Mouse (Mus musculus) small intestine, adult 2 months (tissue): Measurements from ENCODE around the gene Dock2. TPM values are rescaled to one million over a fixed set of nuclear protein-coding genes. Genes with fewer than 3 reads are reported as not detected.
A peak's percentile ranks its signal among the peaks of the same experiment; 100 is the strongest.

Source experiments
- H3K27ac ChIP-seq: fragments of 200-500 bp; 2 replicates; pipeline ENCODE4 v1.5.1; 2012; ENCODE audit warnings: low read depth, low read length, control low read depth, inconsistent platforms; ENCODE audit not compliant: insufficient read depth
- H3K27me3 ChIP-seq: fragments of 200-500 bp; 2 replicates; pipeline ENCODE4 v1.6.1; 2012; ENCODE audit warnings: mild to moderate bottlenecking, moderate library complexity, low read length, inconsistent platforms; ENCODE audit not compliant: control insufficient read depth, insufficient read depth
- H3K36me3 ChIP-seq: fragments of 200-500 bp; 2 replicates; pipeline ENCODE4 v1.6.1; 2012; ENCODE audit warnings: mild to moderate bottlenecking, low read length, control low read depth, inconsistent platforms; ENCODE audit not compliant: control insufficient read depth, insufficient read depth
- H3K4me1 ChIP-seq: fragments of 200-500 bp; 2 replicates; pipeline ENCODE4 v1.6.1; 2012; ENCODE audit warnings: low read length, inconsistent platforms, mixed read lengths; ENCODE audit not compliant: control insufficient read depth, insufficient read depth, insufficient read length
- H3K4me3 ChIP-seq: fragments of 200-500 bp; 2 replicates; pipeline ENCODE4 v1.5.1; 2012; ENCODE audit warnings: low read depth, mild to moderate bottlenecking, control low read depth, inconsistent platforms, low read length, moderate library complexity
- CTCF ChIP-seq: fragments of 200-500 bp; IDR thresholded peaks from 2 replicates; pipeline ENCODE4 v1.5.1; 2012; ENCODE audit warnings: low read depth, mild to moderate bottlenecking, control low read depth, inconsistent platforms, low read length, moderate library complexity, mixed read lengths; ENCODE audit not compliant: insufficient replicate concordance, insufficient read length; ENCODE audit errors: extremely low read depth
- POLR2A ChIP-seq: fragments of 200-500 bp; IDR thresholded peaks from 2 replicates; pipeline ENCODE4 v1.6.1; 2012; ENCODE audit warnings: low read depth, mild to moderate bottlenecking, control low read depth, inconsistent platforms, low read length, moderate library complexity
- WGBS: fragments of 180-500 bp; shearing (Covaris S2); methylation state at CpG from one replicate; pipeline ENCODE4 v1.1.7; 2018; 5-methylcytosine and 5-hydroxymethylcytosine counted together
- polyA plus RNA-seq: library from polyadenylated mRNA; depleted of rRNA; stranded (reverse); fragments of >200 nt; gene quantifications from 2 replicates; pipeline ENCODE4 v1.2.3, GENCODE M21; 2012

Dock2 gene
- polyA plus RNA-seq, 1 experiment: 2.5 TPM

DNA sequence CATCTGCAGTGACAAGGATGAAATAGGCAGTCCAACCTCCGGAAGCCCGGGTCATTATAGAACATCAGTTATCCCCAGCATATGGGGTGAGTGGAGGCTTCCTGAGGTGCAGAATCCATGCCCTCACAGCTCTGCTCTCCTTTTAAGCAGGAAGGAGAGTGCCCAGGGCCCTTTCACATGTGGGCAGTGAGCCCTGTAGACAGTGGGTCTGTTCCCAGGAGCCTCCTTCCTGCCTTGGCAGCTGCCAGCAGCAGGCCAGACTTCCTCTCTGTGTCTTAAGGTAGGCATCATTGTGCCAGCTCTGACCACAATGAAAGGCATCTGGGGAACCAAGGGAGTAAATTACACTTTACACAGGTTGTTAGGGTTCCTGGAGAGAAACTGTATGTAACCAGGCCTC, 14.3 kb downstream of the Dock2 start:
- Histone ChIP-seq H3K4me3 (no peak overlapping the region), H3K27me3 (no peaks in the 10 kb centered on the region), H3K4me1 (no peaks in the 10 kb centered on the region), H3K36me3 (no peaks in the 10 kb centered on the region), H3K27ac (no peak overlapping the region)
- WGBS: 83% methylated on average over 2 of the region's 2 CpGs
- TF ChIP-seq CTCF (no peak), POLR2A (no peak)

DNA sequence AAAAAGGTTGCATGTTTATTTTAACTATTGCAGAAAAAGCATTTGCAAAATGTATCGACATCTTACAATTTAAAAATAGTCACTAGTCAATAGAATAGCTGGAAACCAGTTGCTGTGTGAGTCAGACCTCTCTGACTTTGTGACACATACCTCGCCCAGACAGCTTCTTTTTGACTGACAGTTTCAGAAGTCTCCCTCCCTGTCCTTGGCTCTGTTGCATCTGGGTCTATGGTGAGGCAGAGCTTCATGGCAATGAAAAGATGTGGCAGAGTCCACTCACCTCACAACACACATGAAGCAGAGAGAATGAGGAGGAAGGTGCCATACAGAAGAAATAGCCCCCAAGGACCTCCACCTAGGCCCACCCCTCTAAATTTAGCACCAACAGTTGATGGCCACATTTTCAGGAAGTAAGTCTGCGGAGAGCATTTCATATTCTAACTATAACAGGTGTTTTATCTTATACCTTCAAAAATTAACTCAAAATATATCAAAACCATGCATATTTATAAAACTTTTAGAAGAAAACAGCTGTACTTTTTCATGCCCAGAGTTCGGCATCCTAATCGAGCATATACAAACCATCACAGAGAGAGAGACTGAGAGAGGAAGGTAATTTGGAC, 19.8 kb downstream of the Dock2 start:
- Histone ChIP-seq H3K27ac (no peak overlapping the region), H3K36me3 (no peaks in the 10 kb centered on the region), H3K4me1 (no peaks in the 10 kb centered on the region), H3K4me3 (no peak overlapping the region), H3K27me3 (no peaks in the 10 kb centered on the region)
- TF ChIP-seq CTCF: no peak
- TF ChIP-seq POLR2A: no peak
- WGBS: 67% methylated on average over 5 of the region's 5 CpGs

DNA sequence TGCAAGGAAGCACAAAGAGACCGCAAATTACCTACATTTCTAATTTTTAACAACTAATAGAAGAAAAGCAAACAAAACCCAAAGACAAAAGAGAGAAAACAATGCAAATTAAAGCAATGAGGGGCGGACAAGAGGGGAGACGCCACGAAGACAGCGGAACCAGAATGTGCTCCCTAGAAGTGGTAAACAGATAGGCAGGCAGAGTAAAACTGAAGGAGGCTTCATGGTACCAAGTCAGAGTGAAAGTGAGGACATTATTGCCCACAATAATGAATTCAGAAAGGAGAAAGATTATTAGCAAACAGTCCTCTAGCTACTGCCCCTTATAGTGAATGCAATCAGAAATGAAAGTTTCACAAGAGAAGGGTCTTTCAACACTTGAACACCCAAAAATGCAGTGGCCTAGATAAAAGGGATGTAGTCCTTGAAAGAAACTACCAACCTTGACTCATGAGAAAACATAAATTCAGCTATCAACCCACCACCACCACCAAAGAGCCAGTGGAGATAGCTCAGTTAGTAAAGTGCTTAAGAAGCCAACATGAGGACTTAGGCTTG, 21.0 kb downstream of the Dock2 start:
- H3K27me3 ChIP-seq: no peaks in the 10 kb centered on the region
- H3K4me1 ChIP-seq: no peaks in the 10 kb centered on the region
- 0 out of 2 replicates have a peak overlapping the region, but pooled peaks have one; percentile 5 for H3K27ac ChIP-seq
- 66% methylated on average over 5 of the region's 5 CpGs for WGBS
- H3K4me3 ChIP-seq: no peak overlapping the region
- TF ChIP-seq POLR2A (no peak), CTCF (no peak)
- no peaks in the 10 kb centered on the region for H3K36me3 ChIP-seq

DNA sequence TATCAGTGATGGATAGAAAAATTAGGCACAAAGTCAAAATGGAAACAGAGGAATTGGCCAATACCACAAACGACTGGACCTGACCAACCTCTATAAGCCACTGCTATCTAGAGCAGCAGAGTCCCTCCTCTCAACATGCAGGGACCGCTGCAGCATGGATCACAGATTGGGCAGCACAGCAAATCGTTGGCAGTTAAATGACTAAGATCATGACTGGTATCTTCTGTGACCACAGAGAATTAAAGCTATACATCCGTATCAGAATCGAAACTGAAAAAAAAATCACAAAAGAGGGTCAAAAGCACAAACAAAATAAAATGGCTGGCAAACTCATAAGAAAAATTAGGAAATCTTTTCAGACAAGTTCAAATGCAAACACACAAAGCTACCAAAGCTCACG, 21.6 kb downstream of the Dock2 start:
- Histone ChIP-seq H3K4me1 (no peaks in the 10 kb centered on the region), H3K27me3 (no peaks in the 10 kb centered on the region), H3K27ac (no peak overlapping the region), H3K36me3 (no peaks in the 10 kb centered on the region), H3K4me3 (no peak overlapping the region)
- TF ChIP-seq POLR2A: no peak
- TF ChIP-seq CTCF: no peak
- WGBS: 73% methylated on average over 6 of the region's 6 CpGs

DNA sequence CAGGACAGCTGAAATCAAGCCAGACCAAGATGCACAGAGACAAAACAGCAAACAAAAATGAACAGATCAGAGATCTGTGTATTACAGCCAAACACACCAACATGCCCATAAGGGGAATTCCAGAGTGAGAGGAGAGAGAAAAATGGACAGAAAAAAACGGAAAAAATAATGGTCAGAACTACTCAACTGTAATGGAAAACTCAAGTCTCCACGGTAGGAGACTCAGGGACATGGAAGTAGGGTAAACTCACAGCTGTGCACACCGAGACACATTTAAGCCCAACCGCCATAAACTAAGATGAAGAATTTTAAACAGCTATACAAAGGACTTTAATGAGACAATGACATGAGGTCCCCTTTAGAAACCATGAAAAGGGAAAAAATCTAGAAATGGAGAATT, 24.1 kb downstream of the Dock2 start:
- WGBS: 73% methylated on average over 4 of the region's 4 CpGs
- Histone ChIP-seq H3K36me3 (no peaks in the 10 kb centered on the region), H3K27ac (no peak overlapping the region), H3K27me3 (no peaks in the 10 kb centered on the region), H3K4me3 (no peak overlapping the region), H3K4me1 (no peaks in the 10 kb centered on the region)
- TF ChIP-seq CTCF: no peak
- no peak for TF ChIP-seq POLR2A

DNA sequence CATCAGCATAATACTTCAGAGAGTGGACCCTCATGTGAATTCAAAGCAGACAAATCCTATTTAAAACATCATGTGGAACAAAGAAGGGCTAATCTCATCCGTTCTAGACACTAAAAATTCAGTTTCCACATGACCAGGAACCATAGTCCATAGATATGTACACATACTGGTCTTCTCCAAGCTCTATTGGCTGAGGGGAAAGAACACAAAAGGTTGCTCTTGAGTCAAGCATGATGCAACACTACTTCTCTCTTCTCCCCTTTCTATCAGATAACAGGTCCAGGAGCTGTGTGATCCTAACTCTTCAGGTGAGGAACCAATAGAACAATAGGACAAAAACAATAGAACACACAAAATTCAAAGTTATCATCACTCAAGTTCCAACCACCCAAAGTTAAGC, 42.6 kb downstream of the Dock2 start:
- WGBS: 52% methylated on average over 1 of the region's 1 CpGs
- no peaks in the 10 kb centered on the region for H3K4me1 ChIP-seq
- no peaks in the 10 kb centered on the region for H3K27me3 ChIP-seq
- no peaks in the 10 kb centered on the region for H3K36me3 ChIP-seq
- no peak overlapping the region for H3K4me3 ChIP-seq
- no peak for TF ChIP-seq POLR2A
- TF ChIP-seq CTCF: no peak
- no peak overlapping the region for H3K27ac ChIP-seq

DNA sequence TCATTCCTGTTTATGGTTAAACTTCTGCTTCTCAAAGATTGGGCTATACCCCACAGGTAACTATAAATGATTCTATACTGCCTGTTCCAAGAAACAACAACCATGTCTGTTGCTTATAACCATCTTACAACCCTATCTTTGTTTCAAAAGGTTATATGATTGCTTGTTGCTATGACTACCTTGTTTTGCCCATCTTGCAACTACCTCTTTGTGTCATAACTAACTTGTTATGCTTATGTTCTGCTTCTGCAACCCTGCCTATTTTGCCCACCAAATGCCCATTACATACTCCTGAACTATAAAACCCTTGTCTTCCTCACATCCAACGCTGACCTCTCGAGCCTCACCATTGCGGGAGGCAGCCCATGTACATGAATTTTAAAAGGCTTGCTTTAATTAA, 43.9 kb downstream of the Dock2 start:
- Histone ChIP-seq H3K36me3 (no peaks in the 10 kb centered on the region), H3K27ac (no peak overlapping the region), H3K4me1 (no peaks in the 10 kb centered on the region), H3K27me3 (no peaks in the 10 kb centered on the region), H3K4me3 (no peak overlapping the region)
- 93% methylated on average over 3 of the region's 3 CpGs for WGBS
- TF ChIP-seq CTCF: no peak
- TF ChIP-seq POLR2A: no peak
